ENCODE assay signal across 9 mouse cellular contexts in genomic region chr16:35603729-35604522, GRCm38 (mm10).
DNase-seq lines count a peak whose midpoint lies in the region; ATAC-seq and TF ChIP-seq lines count a peak whose summit lies in the region.
"Had no signal": no experiment of that assay in that cellular context is flagged by ENCODE, and none has a peak within 500 bp of the region (broad histone marks: within the 10 kb centered on the region; RNA-seq: fewer than 3 reads in every experiment).

No protein-coding gene starts in this region.

- no peak overlapping the region for H3K4me2 ChIP-seq in limb, embryonic 13.5 days (replicated peaks)
- H3K4me2 ChIP-seq in forebrain, postnatal 0 days (ENCODE audit: low read depth), result no peak overlapping the region
- H3K4me2 ChIP-seq: limb, embryonic 12.5 days had no signal

- peak; percentile 57 for ATAC-seq in limb, embryonic 13.5 days (ENCODE audit: low FRiP score, low read depth)
- ATAC-seq in forebrain, postnatal 0 days, result peak; percentile 40
- ATAC-seq in CD4-positive, CD25-positive, alpha-beta regulatory T cell, adult 4 months, result no peak

- H3K4me3 ChIP-seq in limb, embryonic 13.5 days, result no peak overlapping the region
- no peak overlapping the region for H3K4me3 ChIP-seq in limb, embryonic 10.5 days
- H3K4me3 ChIP-seq in forebrain, postnatal 0 days (ENCODE audit: low read depth, low read length), result no peak overlapping the region
- H3K4me3 ChIP-seq: limb, embryonic 12.5 days had no signal

- no peak overlapping the region for H3K27ac ChIP-seq in limb, embryonic 13.5 days
- H3K27ac ChIP-seq in limb, embryonic 10.5 days, result no peak overlapping the region
- no peak overlapping the region for H3K27ac ChIP-seq in forebrain, postnatal 0 days (ENCODE audit: low read depth, low read length)
- H3K27ac ChIP-seq: limb, embryonic 12.5 days had no signal

- no peaks in the 10 kb centered on the region for H3K36me3 ChIP-seq in limb, embryonic 13.5 days
- no peaks in the 10 kb centered on the region for H3K36me3 ChIP-seq in limb, embryonic 10.5 days
- no peaks in the 10 kb centered on the region for H3K36me3 ChIP-seq in forebrain, postnatal 0 days (ENCODE audit: insufficient read depth)
- H3K36me3 ChIP-seq: limb, embryonic 12.5 days had no signal

- H3K4me1 ChIP-seq in limb, embryonic 13.5 days, result peaks cover 25% of the 10 kb centered on the region
- H3K4me1 ChIP-seq in limb, embryonic 10.5 days, result peaks cover 7% of the 10 kb centered on the region; the same call in 1 of the 2 replicates
- H3K4me1 ChIP-seq in forebrain, postnatal 0 days (ENCODE audit: insufficient read depth), result peaks cover 37% of the 10 kb centered on the region

- H3K9me3 ChIP-seq in limb, embryonic 13.5 days, result no peaks in the 10 kb centered on the region
- no peaks in the 10 kb centered on the region for H3K9me3 ChIP-seq in limb, embryonic 10.5 days (replicated peaks)
- H3K9me3 ChIP-seq in forebrain, postnatal 0 days (ENCODE audit: low read length), result no peaks in the 10 kb centered on the region
- H3K9me3 ChIP-seq: limb, embryonic 12.5 days had no signal

- peaks cover 2% of the 10 kb centered on the region; the same call in 1 of the 2 replicates for H3K27me3 ChIP-seq in limb, embryonic 13.5 days
- peaks cover 11% of the 10 kb centered on the region; the same call in 1 of the 2 replicates for H3K27me3 ChIP-seq in limb, embryonic 10.5 days (ENCODE audit: low read depth, poor library complexity, severe bottlenecking)
- H3K27me3 ChIP-seq in forebrain, postnatal 0 days (ENCODE audit: insufficient read depth, low read length), result no peaks in the 10 kb centered on the region
- H3K27me3 ChIP-seq: limb, embryonic 12.5 days had no signal

- DNase-seq in limb, embryonic 10.5 days (ENCODE audit: low spot score), result no peak
- DNase-seq in forebrain, postnatal 0 days, result peak; percentile 54
- DNase-seq in kidney, adult 18-20 months, result peak; percentile 10
- peak; percentile 42 for DNase-seq in right cerebral cortex, postnatal 14 days
- no peak for DNase-seq in layer of hippocampus, postnatal 14 days (ENCODE audit: low spot score in 2 of 2)
- DNase-seq in adrenal gland, adult 2 months, result no peak

- no peak for TF ChIP-seq CTCF in forebrain, postnatal 0 days (IDR thresholded peaks at IDR 0.05; ENCODE audit: low read depth)

- 62% methylated on average over 20 of the region's 20 CpGs for WGBS in limb, embryonic 13.5 days
- WGBS in limb, embryonic 10.5 days, result 79% methylated on average over 20 of the region's 20 CpGs
- 33% methylated on average over 20 of the region's 20 CpGs for WGBS in forebrain, postnatal 0 days

- no peak overlapping the region for H3K9ac ChIP-seq in limb, embryonic 13.5 days
- H3K9ac ChIP-seq in forebrain, postnatal 0 days, result no peak overlapping the region
- H3K9ac ChIP-seq: limb, embryonic 12.5 days had no signal

Comparison
In these comparisons a context has a peak if more than half of its experiments do, and no peak if none do; other contexts are left out.
1. DNase-seq: peak in forebrain, postnatal 0 days (single experiment), kidney, adult 18-20 months (single experiment) and right cerebral cortex, postnatal 14 days (single experiment); none in limb, embryonic 10.5 days (single experiment), layer of hippocampus, postnatal 14 days (0 of 2) and adrenal gland, adult 2 months (single experiment).